Mouse (Mus musculus) adrenal gland, adult 8-10 months (tissue): Measurements from ENCODE around the gene Drd4. TPM values are rescaled to one million over a fixed set of nuclear protein-coding genes. Genes with fewer than 3 reads are reported as not detected.
A peak's percentile ranks its signal among the peaks of the same experiment; 100 is the strongest.
"Not testable (repeated sequence)": the region's sequence is repeated elsewhere in the genome, so short reads cannot be mapped to it uniquely, and the experiment has no call there.

ENCODE experiments used
- DNase-seq: peaks from one replicate; pipeline ENCODE4 v3.0.0; 2022
- total RNA-seq, 4 experiments: library from RNA; stranded (reverse); gene quantifications; 2 replicates each; pipeline ENCODE4 v1.2.4; 2022

The Drd4 gene
- total RNA-seq: 1 to 10 TPM in 1 of 4 experiments, under 1 TPM in 1, not detected in 2; 0.40 to 1.3 TPM

DNA sequence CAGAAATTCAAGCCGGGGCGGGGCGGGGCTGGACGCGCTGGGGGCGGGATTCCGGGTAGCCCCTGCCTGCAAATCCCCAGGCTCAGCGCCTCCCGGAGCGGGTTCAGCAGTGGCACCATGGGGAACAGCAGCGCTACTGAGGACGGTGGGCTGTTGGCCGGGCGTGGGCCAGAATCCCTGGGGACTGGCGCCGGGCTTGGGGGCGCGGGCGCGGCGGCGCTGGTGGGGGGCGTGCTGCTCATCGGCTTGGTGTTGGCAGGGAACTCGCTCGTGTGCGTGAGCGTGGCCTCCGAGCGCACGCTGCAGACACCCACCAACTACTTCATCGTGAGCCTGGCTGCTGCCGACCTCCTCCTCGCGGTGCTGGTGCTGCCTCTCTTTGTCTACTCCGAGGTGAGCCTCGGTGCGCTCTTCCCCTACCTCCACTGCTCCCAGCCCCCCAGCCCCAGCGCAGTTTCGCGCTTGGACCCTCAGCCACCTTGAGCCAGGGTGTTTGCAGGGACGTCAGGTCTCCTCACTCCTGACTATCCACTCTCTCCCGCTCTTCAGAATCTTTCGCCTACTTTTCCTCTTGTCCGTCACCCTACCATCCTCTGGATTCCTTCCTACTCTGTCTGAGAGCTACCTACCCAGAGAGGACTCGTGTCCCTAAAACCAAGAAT, at the start of gene Drd4:
Gene Drd4 (plus strand): TSS at position 86 of the 662 bp plus-strand sequence.
- DNase-seq: no peak

DNA sequence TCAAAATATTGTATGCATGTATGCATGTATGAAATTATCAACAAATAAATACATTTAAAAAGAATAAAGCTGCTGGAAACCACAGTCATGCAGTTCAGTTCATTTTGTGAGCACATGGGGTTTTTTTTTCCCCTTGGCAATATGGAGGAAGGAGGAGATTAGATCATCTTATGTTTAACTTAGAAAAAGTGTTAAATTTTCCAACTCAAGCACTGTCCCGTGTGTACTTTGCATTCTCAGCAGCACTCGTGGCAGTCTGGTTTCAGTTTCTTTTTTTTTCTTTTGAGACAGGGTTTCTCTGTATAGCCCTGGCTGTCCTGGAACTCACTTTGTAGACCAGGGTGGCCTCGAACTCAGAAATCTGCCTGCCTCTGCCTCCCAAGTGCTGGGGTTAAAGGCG, 41.3 kb upstream of the Drd4 start:
- not testable (repeated sequence) for DNase-seq

DNA sequence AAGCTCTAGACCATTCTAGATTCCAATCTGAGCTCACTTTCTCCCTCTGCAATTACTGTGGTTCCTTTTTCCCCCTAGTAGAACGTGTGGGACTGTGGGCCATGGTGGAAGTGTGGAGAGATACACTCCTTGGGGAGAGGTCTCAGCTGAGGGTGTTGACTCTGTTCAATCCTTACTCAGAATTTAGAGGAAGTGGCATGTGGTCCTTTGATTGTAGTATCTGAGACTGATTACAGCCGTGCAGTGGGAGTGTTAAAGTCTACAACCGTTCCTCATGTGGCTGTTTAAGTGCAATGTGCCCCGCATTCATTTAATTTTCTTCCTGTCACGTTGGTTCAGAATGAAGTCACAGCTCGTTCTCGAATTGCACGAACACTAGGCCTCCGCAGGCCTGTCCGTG, 35.6 kb upstream of the Drd4 start:
- no peak for DNase-seq

DNA sequence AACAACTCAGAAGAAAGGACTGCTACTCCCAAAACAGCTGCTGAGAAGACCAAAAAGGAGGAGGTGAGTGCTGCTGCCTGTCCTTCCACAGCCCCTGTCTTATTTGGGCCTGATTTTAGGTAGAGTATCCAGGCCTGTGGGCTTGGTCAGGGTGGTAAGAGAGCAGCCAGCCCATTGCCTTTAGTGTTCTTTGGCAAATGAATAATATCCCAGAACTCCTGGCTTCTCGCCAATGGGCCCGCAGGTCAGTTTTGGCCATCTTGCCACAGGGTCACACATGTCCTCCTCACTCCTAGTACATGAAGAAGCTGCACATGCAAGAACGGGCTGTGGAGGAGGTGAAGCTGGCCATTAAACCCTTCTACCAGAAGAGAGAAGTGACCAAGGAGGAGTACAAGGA, 30.3 kb upstream of the Drd4 start:
- no peak for DNase-seq

DNA sequence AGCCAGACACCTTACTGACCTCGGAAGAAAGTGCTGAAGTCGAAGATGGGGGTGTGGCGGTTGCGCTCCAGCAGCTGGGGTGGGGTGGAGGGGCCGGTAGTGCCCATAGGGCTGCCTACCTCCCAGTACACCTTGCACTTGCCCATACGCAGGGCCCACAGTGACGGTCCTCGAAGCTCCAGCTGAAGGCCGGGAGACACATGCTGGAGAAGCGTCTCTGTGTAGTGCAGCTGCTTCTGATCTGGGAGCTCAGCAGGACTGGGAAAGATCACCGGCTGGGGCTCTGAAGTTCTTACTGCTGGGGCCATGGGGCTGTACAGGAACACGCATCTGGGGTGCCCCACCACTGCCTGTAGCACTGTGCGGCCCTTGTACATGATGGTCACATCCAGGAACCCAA, 28.2 kb upstream of the Drd4 start:
- no peak for DNase-seq

DNA sequence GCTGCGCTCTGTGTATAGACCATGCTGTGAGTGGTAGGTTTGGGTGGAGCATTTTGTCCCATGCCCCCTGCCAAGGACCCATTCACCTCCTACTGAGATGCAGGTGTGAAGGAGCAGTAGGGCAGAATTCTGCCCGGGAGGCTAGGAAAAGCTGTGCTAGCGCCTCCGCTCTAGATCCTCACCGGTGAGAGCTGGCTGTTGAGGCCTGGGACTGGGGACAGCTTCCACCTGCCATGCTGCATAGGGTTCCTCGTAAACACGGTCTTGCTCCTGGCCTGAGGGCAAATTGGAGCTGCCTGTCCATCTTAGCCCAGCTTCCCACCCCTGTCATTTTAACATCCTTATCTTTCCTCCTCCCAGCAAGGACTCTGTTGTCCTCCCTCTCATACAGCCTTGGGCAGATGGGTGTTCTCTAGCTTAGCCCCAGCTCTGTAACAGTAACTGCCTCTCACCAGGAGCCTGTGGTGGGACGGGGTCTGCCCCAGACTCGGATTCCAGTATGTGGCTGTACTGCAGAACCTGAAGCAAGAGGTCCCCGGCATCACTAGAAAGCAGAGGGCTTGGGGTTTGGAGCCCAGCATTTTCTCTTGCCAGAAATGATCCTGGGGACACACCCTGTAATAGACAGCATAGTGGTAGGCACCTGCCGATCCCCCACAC, 27.6 kb upstream of the Drd4 start:
- no peak for DNase-seq

DNA sequence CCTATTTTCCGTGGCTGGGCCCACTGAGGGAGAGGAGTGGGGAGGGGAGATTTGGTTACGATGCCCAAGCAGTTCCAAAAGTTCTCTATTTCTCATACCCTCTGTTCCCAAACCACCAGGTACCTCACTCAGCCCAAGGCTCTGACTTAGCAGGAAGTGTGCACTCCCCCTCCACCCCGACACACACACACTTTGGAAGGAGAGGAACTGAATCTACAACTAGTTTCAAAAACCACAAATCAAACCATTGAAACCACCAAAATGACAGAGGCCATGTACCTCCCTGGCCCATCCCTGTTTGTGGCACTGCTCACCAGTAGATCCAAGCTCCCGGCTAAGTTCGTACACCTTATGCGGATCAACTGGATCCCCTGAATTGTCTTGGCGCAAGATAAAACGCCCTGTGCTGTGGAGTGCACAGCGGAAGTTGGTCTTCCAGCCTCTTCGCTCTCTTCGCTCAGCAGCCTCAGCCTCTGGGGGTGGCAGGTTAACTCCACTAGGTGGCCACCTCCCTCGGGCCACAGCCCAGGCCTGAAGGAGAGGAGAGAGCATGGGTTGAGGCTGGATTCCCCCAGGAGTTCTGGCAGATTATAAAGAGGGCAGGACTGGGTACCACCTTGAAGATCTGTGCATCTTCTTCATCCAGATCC, 26.9 kb upstream of the Drd4 start:
- DNase-seq: no peak

DNA sequence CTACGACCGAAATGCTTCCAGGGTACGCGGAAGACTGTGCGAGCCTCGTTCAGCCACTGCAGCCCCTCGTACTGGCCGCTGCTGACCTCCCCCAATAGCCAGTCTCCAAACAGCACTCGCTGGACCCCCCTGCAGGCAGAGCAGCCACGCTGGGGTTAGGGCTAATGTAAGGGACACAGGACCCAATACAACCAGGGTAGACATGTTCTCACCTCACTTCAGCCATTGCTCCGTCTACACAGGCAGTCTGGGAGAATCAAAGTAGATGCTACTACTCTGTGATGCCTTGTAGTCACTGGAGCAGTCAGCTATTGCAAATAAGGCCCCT, 26.4 kb upstream of the Drd4 start:
- DNase-seq: no peak

DNA sequence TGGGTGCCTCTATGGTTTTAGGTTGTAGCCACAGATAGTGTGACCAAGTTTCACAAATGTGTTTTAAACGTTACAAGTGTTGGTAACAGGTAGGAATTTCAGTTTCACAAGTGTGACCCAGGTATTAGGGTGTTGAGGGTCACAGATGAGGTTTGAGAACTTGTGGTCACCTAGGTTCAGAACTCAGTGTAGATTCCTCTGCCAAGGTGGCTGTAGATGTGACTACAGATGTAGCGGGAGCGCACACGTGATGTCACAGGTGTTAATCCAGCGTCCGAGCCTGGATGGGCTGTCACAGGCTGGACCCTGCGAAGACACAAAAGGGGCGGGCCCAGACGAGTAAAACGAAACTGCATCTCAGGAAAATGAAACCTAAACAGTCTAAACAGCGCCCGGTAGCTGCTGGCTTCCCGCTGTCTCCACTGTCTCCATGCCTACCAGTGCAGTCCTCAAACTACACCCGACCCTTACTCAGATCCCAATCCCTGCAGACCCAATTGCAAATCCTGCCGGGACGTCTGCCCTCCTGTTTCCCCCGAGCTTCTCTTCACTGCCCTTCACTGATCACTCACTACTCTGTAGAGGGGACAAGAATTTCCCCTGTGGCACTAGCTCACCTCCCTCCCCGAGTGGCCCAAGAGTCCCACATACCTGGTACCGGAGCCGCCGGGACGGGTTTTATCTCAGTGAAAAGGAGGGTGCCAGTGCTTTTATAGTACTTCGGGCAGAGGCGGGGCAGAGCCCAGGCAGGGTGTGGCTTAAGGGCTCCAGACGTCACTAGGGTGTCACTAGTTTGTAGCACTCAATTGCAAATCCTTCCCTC, 25.9 kb upstream of the Drd4 start, which contains the start of gene Irf7:
Gene Irf7 (minus strand): TSS at position 743 of the 823 bp plus-strand sequence.
- DNase-seq: peak; percentile 70

DNA sequence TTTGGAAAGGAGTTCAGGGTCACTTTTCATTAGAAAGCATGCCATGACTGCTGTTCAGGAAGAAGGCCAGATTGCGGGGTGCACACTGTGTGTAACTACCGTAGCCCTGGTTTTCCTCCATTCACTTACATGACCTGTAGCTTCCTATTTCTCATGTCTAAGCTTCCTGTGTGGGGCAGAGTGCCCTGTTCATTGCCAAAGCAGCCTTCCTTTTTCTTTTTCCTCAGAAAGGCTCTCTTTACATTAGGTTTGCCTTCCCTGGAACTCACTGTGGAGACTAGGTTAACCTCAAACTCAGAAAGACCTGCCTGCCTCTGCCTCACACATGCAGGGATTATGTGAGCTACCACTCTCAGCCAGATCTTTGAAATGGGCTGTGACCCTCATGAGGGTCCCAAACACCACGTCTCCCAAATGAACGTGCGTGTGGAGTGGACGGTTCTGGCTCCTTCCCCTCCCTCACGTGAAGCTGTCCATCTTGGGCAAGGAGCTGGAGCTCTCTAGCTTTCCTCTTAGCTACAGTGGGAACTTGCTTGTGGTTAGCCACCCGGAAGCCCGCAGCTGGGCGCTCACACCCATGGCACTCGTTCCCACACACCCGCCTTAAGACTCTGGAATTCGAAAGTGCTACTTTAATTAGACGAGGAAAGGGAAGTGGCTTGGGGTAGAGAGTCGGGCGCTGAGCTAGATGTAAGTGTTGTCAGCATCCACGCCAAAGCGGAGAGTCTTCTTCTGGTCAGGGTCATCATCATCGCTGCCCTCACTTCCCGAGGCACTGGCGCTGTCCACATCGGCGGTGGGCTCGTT, 23.1 kb upstream of the Drd4 start:
- DNase-seq: no peak

DNA sequence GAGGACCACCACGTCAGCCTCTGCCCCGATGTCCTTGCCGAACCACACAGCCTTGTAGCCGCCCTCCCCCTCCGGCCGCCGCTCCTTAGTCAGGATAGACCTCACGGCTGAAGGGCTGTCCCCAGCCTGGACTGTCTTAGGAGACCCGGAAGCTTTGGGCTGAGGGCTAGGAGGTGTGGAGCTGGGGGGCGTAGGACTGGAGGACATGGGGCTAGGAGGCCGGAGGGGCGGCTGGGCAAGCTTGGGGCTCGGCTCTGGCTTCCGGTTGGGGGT, 22.6 kb upstream of the Drd4 start:
- DNase-seq: no peak

DNA sequence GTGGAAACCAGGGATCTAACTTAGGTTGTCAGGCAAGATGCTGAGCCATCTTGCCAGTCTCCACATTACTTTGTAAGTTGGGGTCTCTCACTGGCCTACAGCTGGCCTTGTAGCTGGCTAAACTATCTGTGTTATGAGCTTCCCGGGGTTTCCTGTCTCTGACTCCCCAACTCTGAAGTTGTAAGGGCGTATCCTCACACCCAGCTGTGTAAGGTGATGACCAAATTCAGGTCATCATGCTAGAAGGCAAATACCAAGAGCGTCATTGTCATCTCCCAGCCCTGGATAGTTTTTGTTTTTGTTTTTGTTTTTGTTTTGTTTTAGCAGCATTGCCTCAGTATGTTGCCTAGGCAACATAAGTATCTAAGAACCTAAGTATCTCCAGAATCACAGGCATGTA, 21.2 kb upstream of the Drd4 start:
- DNase-seq: no peak

DNA sequence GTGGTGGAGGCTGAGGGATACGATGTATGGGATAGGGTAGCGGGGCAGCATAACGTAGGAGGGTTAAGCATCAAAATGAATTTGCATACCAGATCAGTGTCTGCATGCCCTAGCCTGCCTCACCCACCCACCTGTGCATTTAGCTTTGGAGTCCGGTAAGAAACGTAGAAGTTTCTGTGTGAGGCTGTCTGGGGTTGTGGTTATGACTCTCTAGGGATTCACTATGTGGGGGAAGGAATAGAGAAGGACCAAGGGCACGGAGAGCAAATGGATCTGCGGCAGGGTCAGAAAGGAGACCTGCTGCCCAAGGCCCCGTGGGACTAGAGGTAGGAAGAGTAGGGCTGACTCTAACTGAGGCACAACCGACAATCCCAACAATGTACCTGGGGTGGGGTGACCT, 16.4 kb upstream of the Drd4 start:
- no peak for DNase-seq

DNA sequence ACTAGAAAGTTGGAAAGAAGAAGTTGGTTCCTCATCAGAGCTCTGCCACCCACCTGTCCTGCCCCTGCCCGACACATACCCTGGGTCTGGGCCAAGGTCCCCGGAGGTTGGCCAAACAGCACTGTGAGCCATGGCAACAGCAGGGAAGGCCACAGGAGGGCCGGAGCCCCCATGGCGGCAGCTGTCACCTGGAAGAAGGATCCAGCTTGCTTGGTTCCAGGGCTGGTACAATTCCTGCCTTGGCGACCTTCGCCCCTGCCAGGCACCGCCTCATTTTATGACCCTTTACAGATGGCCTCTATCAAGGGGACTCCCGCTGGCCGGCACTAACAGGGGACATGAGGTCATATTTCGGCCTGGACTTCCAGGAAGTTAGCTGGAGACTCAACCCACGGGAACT, 15.3 kb upstream of the Drd4 start, which contains the start of gene Cdhr5:
Gene Cdhr5 (minus strand): TSS at position 241 of the 400 bp plus-strand sequence.
- DNase-seq: no peak

DNA sequence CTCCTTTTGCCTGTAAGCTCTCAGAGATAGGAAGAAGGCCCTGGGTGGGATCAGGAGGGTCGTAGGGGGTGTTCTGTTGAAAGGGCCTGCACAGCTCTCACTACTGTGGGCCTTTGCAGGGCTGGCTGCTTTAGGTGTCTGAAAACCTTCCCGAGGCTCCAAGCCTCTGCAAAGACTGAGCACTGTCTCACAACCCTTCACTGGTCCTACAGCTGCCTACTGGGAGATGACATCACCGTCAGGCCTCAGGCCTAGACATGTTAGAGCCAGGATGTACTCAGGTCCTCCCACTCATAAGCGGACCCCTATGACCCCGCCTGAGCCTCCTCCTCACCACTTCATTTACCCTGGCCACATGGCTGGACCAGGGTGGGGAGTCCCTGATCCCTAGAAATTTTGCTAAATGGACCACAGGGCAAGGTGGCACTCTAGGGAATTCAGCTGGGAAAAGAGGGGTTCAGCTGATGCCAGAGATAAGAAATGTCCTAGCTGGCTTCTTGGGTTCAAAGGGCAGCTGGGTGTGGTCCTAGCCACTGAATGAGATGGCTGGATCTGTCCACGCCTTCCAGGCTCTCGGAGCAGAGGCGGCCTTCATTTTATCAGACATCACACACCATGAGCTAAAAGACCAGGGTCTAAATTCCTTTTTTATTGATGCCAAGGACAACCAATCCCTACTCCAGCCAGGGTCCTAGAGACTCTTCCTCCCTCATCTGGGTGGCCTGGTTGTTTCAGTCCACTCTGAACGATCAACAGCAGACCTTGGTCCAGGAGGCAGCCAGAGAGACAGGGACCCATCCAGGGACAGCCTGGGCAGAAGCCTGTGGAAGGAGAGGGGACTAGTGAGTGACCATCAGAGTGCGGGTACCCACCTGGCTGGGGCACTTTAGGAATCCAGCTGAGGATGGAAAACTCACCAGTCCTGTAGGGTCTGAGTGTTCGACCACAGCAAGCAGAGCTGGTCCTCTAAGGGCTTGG, 13.8 kb upstream of the Drd4 start:
- no peak for DNase-seq

DNA sequence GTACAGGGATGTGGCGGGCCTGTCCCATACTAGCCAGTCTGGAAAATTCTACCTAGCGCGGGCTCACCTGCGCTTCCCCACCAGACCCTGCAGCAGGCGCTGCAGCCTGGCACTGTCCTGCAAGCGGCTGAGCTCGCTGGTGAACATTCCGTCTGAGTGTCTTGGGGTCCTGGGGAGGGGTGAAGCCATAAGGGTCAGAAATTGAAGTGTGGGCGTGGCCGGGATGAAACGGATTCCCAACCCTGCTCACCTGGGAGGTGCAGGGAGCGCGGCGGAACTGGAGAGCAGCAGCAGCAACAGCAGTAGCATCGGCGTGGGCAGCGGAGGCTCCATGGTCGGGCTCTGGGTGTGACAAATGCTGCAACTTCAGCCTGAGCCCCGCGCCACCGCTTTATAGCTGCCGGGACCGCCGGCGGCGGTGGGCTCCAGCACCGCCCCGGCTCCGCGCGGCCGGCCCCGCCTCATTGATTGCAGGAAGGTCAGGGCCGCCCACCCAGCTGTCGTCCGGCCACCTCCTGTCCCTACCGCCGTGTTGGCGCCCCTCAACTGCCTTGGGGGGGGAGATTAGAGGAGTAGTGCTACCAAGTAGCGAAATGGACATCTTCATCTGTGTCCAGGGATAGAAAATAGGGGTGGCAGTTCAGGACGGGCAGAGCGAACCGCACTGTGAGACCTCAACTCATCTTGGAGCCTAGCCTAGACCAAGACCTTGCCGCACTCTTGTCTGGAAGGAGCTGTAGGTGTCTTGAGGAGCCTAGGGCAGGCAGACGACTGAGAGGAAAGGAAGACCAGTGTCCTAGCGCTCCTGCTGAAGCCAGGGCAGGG, 12.8 kb upstream of the Drd4 start, which contains the start of gene Sct:
Gene Sct (minus strand): TSS at position 368 of the 825 bp plus-strand sequence.
- no peak for DNase-seq

DNA sequence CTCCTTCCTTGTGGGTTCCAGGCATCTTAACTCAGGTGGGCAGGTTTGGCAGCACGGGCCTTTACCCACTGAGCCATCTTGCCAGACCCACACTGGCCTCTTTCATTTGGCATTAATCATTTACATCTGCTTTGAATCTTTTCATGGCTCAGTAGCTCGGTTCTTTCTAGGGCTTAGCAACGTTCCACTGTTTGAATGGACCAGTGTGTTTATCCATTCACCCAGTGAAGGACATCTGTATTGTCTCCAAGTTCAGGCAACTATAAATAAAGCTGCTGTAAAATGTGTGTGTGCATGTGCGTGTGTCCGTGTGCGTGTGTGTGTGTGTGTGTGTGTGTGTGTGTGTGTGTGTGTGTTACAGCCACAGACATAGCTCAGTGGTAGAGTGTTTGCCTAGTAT, 10.4 kb upstream of the Drd4 start:
- DNase-seq: no peak

DNA sequence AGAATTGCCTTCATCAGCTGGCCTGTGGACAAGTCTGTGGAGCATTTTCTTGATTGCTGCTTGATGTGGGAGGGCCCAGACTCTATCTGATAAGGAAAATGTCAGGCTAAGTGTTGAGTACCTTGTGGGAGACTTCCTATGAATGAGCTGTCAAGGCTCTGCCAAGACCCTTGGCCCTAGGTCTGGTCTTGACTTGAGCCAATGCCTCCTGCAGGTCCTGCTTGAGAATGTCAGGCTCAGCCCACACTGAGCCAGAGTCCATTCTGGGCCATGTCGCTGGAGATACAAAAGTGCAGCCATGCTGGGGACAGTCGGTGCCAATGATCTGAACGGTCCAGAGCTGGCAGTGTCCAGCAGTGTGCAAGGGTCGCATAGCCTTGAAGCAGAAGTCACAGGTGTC, 9.1 kb upstream of the Drd4 start:
- no peak for DNase-seq

DNA sequence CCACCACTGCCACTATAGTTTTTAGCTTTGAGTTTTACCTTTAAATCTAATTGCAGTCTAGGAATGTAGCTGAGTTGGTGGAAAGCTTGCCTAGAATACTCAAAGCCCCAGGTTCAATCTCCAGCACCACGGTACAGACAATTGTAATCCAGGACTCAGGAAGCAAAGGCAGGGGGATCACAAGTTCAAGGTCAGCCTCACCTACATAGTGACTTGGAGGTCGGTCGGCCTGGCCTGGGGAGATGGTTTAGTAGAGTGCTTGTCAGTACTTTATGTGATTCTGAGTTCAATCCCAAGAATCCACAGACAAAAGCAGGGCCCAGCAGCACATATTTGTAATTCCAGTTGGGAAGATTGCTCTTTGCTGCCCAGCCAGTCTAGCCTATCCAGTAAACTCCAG, 3.8 kb upstream of the Drd4 start:
- DNase-seq: no peak
